Mouse (Mus musculus): ENCODE data around the gene Eng.

Eng gene

DNA sequence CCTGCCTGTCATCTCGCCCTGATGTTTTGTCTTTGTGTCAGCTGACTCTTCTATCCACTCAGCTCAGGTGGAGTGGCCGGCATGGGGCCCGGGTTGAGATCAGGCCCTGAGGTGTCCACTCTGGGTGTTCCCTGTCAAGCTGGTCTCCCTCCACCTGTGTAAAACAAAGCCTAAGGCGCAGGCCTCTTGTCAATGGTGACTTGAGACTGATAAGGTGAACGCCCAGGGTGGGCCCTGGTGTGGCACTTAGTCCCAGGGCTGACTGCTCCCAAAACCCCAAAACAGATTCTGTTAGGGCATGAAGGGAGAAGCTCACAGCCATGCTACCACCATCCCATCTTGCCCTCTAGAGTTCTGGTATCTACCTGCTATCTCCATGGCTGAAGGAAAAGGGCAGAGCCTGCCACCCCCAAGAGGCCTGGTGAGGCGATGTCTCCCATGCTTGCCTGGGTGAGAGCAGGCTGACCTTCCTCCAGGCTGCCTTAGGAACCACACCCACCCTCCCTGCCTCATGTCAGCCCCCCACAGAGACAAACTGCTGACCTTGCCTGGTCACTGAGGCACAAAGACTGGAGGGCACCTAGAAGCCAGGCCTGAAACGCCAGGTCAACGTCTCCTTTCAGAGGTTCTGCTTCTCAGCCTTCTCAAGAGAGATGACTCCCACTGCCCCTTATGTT lies 1.5 kb upstream of the Eng start:
- no peak for DNase-seq (ENCODE audit: low spot score)

DNA sequence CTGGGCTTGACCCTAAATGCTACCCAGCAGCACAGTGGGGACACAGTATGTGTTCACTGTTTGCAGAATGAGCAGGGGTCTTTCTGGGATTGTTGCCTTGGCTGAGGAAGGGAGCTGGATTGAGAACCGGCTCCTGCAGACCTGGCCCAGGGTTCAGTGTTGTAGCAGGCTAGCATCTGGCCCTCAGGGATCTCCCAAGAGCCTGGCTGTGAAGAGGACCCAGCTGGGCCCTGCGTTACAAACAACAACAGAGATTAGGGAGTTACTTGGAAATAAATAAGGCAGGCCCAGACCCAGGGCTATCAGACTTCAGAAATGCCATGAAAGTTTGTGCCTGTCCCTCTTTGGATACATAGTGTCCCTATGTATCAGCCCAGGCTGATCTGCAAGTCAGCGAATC lies 748 bp upstream of the Eng start:
- no peak for DNase-seq (ENCODE audit: low spot score)

DNA sequence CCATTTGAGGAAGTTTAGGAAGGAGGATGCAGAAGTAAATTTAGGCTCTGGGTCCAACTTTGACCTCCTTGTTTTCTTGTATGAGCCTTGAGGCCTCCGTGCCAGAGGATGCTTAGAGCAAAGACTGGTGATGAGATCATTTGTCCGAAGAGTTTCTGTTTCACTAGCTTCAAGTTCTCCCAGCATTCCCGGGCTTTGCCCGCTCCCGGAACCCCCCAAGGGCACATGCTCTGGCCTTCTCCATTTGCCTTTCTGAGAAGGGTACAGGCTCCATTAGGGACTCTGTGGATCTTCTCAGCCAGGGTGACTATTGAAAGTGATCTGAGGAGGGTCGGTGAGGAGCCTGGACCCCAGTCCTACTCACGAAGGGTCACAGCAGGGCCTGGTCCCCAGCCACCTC lies 971 bp downstream of the Eng start:
- DNase-seq (ENCODE audit: low spot score): no peak

DNA sequence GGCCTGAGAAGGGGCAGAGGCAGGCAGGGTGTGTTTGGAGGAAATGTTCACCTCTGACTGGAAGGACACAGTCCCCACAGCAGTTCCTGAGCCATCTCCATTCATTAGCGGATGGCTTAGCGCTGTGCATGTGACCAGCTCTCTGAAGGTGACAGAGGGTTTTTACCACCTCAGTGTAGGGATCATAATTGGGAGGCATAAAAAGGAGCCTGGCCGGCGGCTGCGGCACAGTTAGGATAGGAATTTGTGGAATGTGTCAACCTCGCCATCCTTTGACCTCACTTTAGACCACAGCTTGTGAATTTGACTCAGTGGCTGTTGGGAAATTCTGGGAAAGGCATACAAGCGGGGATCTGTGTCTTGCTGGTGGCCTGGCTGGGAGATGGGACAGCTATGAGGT lies 7.4 kb downstream of the Eng start:
- peak; percentile 23 for DNase-seq (ENCODE audit: low spot score)

DNA sequence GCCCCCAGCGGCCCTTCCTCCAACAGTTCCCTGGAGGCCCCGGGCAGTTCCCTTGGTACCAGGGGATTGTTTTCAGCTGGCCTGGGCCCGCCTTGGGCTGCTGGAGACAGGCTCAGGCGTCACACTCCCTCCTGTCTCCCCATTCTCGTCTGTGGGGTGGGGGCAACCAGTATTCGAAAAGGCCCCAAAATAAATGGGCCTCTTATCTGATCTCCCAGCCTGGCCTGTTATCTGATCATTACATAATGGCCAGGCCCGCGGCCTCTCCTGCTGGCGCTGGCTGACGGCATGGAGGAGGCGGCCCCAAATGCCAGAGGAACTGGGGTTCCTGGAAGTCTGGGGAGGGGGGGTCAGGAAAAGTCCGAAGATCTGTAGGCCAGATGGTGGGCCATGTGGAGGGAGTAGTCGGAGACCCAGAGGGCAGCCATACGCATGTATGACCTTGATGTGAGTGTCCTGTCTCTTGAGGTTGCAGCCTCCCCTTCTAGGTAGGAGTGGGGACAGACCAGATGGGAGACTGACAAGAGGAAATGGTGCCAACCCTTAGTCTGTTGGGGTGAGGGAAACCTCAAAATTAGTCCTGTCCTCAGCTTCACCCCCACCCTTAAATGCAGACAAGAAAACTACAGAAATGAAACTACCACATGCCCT lies 8.5 kb downstream of the Eng start:
- no peak for DNase-seq (ENCODE audit: low spot score)

DNA sequence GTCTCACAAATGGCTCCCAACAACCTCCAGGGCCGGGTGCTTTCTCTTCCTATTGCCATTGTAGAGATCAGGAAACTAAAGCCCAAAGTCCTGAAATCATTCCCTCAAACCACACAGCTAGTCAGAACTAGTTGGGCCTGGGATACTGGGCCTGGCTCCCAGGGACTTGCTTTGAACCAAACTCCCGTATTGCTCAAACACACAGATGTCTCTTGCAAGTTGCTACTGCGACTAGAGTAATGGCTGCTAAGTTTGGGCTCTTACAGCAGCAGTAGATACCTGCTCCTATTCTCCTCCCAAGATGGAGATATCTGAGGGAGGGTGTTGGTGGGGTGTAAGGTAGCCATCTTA lies 9.0 kb downstream of the Eng start:
- no peak for DNase-seq (ENCODE audit: low spot score)

DNA sequence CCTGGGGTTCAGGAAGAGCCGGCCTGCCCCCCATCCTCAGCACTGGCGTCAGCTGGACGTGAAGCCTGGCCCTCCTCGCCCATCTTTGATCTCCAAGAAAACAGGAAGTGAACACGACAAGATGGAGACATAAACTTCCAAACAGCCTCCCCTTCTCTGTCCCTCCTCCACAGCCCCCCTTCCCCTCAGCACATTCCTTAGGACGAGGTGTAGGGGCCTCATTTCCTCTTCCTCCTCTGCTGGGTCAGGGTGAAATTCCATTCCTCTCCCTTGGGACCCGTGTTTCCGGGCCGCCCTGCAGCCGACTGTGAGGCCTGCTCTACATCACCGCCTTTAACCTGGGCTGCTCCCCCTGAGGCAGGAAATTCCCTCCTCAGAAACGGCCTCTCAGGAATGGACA lies 9.4 kb downstream of the Eng start:
- no peak for DNase-seq (ENCODE audit: low spot score)

DNA sequence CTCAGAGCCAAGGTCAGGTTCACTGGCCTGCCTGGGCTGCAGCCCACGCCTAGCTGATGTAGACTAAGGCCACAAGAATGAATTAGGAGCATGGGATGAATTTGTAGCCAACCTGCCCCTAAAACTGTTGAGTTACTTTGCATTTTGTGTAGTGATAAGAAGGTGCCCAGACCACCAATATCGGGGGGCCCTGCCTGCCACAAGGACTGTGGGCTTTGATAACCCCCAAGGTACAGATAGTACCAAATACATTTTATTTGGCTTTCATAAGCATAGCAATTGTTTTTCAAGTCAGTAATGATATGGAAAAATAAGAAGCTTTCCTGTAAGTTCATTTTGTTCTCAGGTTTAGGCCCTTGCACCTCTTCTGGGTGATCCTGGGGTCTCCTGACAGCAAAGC lies 12.5 kb downstream of the Eng start:
- DNase-seq (ENCODE audit: low spot score): no peak

DNA sequence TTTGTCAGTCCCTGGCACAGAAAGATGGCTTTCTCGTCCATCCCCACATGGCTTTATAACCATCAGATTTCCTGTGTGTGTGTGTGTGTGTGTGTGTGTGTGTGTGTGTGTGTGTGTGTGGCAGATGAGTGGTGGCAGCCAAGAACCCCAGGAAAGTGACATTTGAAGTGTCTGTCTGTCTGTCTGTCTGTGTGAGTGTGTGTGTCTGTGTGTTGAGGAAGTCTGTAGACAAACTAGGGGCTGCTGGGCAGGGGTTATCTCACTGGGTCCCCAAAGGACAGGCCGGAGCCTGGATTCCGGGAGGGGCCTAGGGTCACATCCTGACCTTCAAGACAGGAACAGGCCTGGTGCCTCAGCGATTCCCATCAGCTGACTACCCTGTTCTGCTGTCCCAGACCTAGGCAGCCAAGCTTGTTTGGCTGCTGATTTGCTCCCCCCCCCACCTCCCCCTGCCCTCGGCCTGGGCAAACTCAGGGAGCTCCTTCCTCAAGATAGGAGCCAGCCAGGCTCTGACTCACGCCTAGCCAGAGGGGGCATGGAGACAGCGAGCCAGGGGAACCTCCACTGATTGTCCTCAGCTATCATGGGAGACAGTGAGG lies 15.2 kb downstream of the Eng start:
- DNase-seq (ENCODE audit: low spot score): no peak

DNA sequence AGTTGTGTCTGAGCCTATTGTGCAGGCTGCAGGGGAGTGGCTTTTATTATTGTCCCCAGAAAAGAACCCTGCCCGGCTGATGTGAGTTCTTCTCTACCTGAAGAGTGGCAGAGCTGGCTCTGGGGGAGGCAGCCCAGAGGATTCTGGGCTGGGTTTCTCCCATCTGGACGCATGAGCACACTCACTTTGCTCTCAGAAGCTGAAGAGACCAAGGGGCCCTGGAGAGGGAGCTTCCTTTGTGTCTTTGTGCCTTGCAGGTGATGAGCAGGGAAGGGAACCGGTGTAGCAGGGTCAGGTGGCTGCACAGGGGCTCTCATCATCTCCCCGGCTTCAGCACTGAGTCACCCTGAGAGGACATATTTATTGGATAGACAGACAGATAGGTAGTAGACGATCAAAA lies 15.9 kb downstream of the Eng start:
- no peak for DNase-seq (ENCODE audit: low spot score)

DNA sequence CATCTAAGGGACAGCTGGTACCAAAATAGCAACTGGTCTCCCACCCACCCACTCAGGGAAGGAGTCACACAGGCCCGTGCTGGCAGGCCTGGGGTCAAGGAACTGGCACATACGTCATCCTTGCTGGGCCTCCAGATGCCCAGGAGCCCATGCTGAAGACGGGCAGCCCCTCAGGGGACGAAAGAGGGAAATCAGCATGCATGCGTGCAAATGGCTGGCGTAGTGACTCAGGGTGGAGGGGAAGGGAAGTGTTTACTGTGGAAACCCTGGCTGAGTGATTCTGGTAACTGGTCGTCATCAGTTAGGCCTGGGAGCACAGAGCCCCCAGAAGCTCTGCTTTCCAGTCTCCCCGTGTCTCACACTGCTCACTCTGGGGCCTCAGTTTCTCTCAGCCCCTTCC lies 18.9 kb downstream of the Eng start:
- DNase-seq (ENCODE audit: low spot score): no peak

DNA sequence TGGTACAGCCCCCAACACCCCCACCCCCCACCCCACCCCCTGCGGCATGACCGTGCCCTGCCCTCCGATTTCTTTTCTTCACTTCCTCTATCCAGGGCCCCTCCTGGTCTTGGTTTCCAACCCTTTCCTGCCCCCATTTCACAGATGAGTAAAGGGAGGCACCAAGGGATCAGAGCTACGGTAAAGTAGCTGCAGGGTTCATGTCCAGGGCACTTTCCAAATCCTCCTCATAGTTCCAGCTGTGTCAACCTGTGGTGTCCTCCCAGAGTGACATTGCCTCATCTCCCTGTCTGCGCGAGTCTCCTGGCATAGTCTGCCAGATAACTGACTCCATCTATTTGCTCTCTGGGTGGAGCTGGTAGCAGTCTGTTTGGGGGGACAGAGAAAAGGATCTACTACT lies 19.5 kb downstream of the Eng start:
- DNase-seq (ENCODE audit: low spot score): no peak

DNA sequence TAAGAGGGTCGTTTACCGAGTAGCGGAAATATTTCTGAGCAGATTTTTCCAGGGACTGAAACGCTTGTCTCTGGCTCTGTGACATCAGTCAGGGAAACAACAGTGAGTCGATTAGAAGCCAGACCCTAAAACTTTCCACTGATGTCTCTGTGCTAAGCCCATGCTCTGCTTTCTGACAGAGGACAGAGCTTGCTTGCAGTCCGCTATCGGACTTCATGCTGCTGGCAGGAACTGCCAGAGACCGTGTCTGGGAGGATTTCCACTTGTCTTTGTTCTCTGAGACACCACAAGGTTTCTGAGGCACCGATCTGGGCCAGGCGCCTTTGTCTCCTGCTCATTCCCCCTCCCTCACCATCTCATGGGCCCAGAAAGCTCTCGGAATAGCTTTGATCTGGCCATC lies 21.4 kb downstream of the Eng start:
- DNase-seq (ENCODE audit: low spot score): peak; percentile 54

DNA sequence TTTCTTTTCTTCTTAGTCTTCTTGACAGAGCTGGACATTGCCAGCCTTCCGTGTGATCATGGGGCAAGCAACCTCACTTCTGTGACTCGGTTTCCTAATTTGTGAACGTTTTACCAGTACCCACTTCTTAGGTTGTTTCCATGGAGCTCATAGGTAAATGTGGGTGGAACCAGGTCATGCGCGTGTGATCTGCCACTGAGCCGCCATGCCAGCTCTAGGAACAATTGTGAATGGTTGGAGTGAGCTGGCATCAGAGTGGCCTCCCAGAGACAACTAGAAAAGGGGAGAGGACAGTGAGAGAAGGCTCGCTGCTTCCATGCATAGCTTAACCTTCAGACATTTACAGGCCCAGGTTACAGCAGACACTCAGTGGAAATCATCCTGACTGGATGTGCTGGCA lies 21.8 kb downstream of the Eng start:
- DNase-seq (ENCODE audit: low spot score): peak; percentile 26

DNA sequence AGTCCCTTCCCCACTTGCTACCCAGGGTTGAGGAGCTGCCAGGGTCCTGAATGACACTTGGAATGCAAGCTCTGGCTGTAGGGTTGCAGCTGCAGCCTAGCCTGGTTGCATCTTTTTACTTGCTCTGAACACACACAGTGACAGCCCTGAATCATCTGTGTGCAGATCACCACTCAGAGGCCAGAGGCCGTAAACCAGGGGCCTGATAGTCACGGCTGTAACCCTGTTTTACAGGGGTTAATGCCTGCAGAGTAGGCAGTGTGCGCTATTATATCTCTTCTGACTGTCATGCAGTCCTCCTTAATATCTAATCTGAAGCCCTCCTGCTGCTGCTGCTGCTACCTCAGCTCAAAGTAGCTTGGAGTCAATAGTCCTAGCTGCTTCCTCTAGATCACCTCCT lies 23.5 kb downstream of the Eng start:
- DNase-seq (ENCODE audit: low spot score): no peak

DNA sequence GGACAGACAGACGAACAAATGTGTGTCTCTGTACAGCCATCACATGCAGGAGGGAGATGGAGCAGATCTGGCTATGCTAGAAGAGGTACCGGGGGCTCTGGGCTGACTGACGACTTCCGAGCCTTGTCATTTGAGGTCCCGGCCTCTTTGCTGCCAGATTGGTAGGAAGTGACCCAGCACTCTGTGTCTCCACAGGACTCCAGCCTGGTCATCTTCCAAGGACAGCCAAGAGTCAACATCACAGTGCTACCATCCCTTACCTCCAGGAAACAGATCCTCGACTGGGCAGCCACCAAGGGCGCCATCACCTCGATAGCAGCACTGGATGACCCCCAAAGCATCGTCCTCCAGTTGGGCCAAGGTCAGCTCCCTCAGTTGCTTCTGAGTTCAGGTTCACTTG lies 24.8 kb downstream of the Eng start:
- no peak for DNase-seq (ENCODE audit: low spot score)

DNA sequence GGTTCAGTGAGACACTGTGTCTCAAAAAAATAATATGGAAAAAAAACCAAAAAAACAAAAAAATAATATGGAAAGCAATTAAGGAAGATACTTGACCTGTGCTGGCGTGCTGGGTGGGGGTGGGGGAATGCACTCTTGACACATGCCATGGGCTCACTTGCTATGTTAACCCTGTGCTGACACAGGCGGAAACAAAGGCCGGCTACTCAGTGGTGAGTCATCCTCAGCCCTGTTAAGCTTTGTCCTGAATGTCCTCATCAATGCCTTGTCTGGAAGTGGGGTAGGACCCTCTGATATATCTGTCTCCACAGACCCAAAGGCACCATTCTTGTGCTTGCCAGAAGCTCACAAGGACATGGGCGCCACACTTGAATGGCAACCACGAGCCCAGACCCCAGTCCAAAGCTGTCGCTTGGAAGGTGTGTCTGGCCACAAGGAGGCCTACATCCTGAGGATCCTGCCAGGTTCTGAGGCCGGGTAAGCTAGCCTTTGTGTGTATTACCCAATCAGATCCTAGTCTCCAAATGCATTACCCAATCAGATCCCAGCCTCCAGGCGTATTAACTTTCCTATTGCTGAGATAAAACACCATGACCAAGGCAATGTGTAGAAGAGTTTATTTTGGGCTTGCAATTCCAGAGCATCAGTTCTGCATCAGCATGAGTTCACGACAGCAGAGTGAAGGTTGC lies 25.7 kb downstream of the Eng start:
- DNase-seq (ENCODE audit: low spot score): no peak

DNA sequence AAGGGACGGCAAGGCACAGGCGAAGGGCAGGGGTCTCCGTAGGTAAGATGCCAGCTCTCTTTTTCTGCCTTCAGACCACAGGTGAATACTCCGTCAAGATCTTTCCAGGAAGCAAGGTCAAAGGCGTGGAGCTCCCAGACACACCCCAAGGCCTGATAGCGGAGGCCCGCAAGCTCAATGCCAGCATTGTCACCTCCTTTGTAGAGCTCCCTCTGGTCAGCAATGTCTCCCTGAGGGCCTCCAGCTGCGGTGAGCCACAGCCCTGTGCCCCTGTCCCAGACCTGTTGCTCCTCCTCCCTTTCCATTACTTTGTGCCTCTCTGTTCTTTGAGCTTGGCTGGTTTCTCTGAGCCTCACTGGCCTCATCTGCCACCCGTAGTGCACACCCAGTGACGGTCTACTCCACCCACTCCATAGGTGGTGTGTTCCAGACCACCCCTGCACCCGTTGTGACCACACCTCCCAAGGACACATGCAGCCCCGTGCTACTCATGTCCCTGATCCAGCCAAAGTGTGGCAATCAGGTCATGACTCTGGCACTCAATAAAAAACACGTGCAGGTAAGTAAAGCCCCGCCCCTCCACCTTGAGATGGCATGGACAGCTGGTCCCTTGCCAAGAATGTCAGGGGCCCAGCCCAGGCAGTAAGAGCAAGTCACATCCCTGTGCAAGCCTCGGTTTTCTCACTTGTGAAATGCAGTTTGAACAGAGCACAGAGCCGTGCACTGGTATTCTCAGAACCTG lies 27.0 kb downstream of the Eng start:
- DNase-seq (ENCODE audit: low spot score): no peak

DNA sequence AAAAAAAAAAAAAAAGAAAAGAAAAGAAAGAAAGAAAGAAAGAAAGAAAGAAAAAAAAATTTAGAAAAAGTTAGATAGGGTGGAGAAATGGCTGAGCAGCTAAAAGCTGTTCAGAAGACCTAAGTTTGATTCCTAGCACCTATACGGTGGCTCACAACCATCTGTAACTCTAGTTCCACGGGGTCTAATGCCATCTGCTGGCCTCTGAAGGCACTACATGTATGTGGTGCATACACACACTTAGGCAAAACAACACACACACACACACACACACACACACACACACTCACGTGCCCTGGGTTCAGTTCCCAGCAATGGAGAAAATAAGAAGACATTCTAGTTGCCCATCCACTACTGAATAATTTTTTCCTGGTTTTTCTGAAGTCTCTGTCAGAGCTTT lies 30.4 kb downstream of the Eng start:
- no peak for DNase-seq (ENCODE audit: low spot score)

DNA sequence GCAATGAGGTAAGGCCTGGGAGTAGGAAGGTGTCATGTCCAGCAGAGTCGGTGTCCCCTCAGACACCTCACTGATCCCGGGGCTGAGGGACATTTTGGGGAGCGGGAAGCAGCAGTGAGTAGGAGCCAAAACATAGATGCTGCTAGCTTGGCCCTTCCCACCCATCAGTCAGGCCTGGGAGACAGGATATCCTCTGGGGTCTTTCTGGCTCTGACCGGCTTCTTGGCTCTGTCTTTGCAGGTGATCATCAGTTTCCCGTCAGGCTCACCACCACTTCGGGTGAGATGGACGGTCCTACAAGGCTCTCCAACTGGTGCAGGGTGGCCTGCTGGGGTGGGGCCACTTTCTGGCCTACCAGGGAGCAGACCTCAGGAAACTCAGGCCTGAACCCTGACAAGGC lies 31.3 kb downstream of the Eng start:
- no peak for DNase-seq (ENCODE audit: low spot score)

DNA sequence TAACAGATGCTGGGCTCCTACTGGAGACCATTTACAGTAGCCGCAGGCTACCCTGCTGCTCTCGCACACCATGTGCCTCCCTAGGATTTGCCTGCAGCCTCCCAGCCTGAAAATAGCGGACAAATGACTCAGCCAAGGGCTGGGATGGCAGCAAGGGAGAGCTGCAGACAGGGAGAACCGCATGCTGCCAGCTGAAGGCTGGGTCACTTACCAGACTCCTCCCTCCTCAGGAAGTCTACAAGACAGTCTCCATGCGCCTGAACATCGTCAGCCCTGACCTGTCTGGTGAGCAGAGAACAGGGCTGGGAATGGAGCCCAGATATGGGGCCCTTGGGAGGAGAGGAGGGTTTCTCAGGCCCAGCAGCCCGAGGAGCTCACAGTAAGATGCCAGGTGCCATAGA lies 33.7 kb downstream of the Eng start:
- DNase-seq (ENCODE audit: low spot score): no peak

DNA sequence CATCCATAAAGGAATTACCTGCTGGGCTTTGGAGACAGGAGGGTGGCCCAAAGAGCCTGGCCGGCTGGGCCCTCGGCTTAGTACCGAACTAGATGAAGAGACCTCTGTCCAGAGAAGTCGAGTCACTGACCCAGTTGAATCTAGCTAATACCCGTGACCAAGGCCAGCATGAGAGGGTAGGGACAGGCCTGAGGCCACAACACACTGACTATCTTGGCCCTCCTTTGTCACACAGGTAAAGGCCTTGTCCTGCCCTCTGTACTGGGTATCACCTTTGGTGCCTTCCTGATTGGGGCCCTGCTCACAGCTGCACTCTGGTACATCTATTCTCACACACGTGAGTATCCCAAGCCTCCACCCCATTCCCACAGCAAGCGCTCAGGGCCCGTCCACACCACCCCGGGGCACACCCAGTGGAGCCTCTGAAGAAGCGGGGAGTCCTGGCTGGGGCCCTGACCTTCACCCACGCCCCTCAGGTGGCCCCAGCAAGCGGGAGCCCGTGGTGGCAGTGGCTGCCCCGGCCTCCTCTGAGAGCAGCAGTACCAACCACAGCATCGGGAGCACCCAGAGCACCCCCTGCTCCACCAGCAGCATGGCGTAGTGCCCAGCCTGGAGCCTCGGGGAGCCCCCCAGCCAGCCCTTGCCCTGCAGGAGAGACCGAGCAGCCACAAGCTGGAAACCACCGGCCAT lies 34.7 kb downstream of the Eng start:
- no peak for DNase-seq (ENCODE audit: low spot score)

Data from retina, embryonic 14.5 days (tissue).